Comparison of ENCODE assay signal across 8 mouse cellular contexts in genomic region chr4:82859131-82860125, GRCm38 (mm10). TPM values are rescaled to one million over a fixed set of nuclear protein-coding genes. Genes with fewer than 3 reads are reported as not detected.
A peak's percentile ranks its signal among the peaks of the same experiment; 100 is the strongest.
DNase-seq lines count a peak whose midpoint lies in the region; ATAC-seq and TF ChIP-seq lines count a peak whose summit lies in the region.

Zdhhc21 (minus strand) TSS chr4:82859958.

- ATAC-seq in forebrain, embryonic 14.5 days: peak; percentile 87
- peak; percentile 92 for ATAC-seq in neural tube, embryonic 15.5 days (ENCODE audit: low FRiP score)

- peak within 1 kb of the TSS; percentile 97 for H3K9ac ChIP-seq in forebrain, embryonic 14.5 days (ENCODE audit: low read length)
- peak within 1 kb of the TSS; percentile 83 for H3K9ac ChIP-seq in neural tube, embryonic 15.5 days (replicated peaks)

- no peaks in the 10 kb centered on the region for H3K36me3 ChIP-seq in forebrain, embryonic 14.5 days (ENCODE audit: control insufficient read depth, insufficient read depth, low read length)
- H3K36me3 ChIP-seq in neural tube, embryonic 15.5 days: no peaks in the 10 kb centered on the region

- peaks cover 12% of the 10 kb centered on the region for H3K4me1 ChIP-seq in forebrain, embryonic 14.5 days (ENCODE audit: control insufficient read depth, insufficient read depth, low read length)
- H3K4me1 ChIP-seq in lung, adult 2 months (ENCODE audit: control insufficient read depth, insufficient read depth, low read length): peaks cover 3% of the 10 kb centered on the region; the same call in 1 of the 2 replicates
- H3K4me1 ChIP-seq in neural tube, embryonic 15.5 days: peaks cover 12% of the 10 kb centered on the region; the same call in 1 of the 2 replicates

- H3K4me3 ChIP-seq in forebrain, embryonic 14.5 days (ENCODE audit: low read depth, low read length): peak within 1 kb of the TSS; percentile 74
- peak within 1 kb of the TSS; percentile 86 for H3K4me3 ChIP-seq in lung, adult 2 months (replicated peaks; ENCODE audit: extremely low read depth, low read depth, low read length)
- H3K4me3 ChIP-seq in neural tube, embryonic 15.5 days (replicated peaks): peak within 1 kb of the TSS; percentile 84

- WGBS in forebrain, embryonic 14.5 days: under 1% methylated on average over 81 of the region's 82 CpGs
- 2% methylated on average over 81 of the region's 82 CpGs for WGBS in lung, adult 2 months
- WGBS in neural tube, embryonic 15.5 days: under 1% methylated on average over 74 of the region's 82 CpGs

- no peaks in the 10 kb centered on the region for H3K9me3 ChIP-seq in forebrain, embryonic 14.5 days (replicated peaks; ENCODE audit: control insufficient read depth, low read length)
- H3K9me3 ChIP-seq in neural tube, embryonic 15.5 days (replicated peaks): no peaks in the 10 kb centered on the region

- TF ChIP-seq CTCF in lung, adult 2 months (IDR thresholded peaks at IDR 0.05; ENCODE audit: insufficient read depth, low read length): no peak

- peak; percentile 48 to 54 for DNase-seq in CD8-positive naive resting alpha-beta T cell, adult 2 months (ENCODE audit: low read depth in 2 of 2, low spot score in 2 of 2)
- peak; percentile 23 for DNase-seq in c-Kit-positive CD71-positive TER-119-negative erythroid progenitor cells, embryonic 14.5 days (ENCODE audit: low read depth)
- DNase-seq in forebrain, embryonic 14.5 days (ENCODE audit: low spot score): peak; percentile 68
- DNase-seq in heart, postnatal 14 days: peak; percentile 84 to 85
- peak; percentile 81 to 83 for DNase-seq in layer of hippocampus, adult 18-20 months (ENCODE audit: low spot score in 2 of 2)
- peak; percentile 82 for DNase-seq in lung, adult 2 months
- DNase-seq in testis, postnatal 10 days (ENCODE audit: low spot score): peak; percentile 84

- H3K27ac ChIP-seq in forebrain, embryonic 14.5 days (ENCODE audit: low read depth, low read length): peak within 1 kb of the TSS; percentile 94
- peak within 1 kb of the TSS; percentile 93 for H3K27ac ChIP-seq in neural tube, embryonic 15.5 days (replicated peaks)

- peak within 1 kb of the TSS; percentile 78 for H3K4me2 ChIP-seq in forebrain, embryonic 14.5 days (ENCODE audit: low read length)
- peak within 1 kb of the TSS; percentile 72 for H3K4me2 ChIP-seq in neural tube, embryonic 15.5 days

- H3K27me3 ChIP-seq in forebrain, embryonic 14.5 days (replicated peaks; ENCODE audit: control insufficient read depth, insufficient read depth, low read length): no peaks in the 10 kb centered on the region
- no peaks in the 10 kb centered on the region for H3K27me3 ChIP-seq in neural tube, embryonic 15.5 days (replicated peaks)

- intact Hi-C loops in heart, postnatal 14 days (cut with DNase I): no loop called here

- TF ChIP-seq POLR2A in lung, adult 2 months (IDR thresholded peaks at IDR 0.05; ENCODE audit: borderline replicate concordance, extremely low read depth, low read depth, low read length): no peak

RNA-seq across cellular contexts. Expression of gene Zdhhc21, which starts in this region (rescaled TPM):
- 13.1 and 15.7 TPM in 2 replicates for polyA plus RNA-seq in forebrain, embryonic 14.5 days (2014; fragmentation: Nextera tagmentation; extraction: Ambion mirVana)
- 10 to 100 TPM; 12.0 to 15.3 TPM for total RNA-seq in heart, postnatal 14 days (2021)
- total RNA-seq in layer of hippocampus, adult 18-20 months (2021): 10 to 100 TPM; 40.9 to 47.1 TPM
- polyA plus RNA-seq in lung, adult 2 months (2012; rRNA removed): 2.9 and 4.3 TPM in 2 replicates
- 16.8 and 17.3 TPM in 2 replicates for polyA plus RNA-seq in neural tube, embryonic 15.5 days (2015; fragmentation: Nextera tagmentation; extraction: Ambion mirVana)

Comparison
In these comparisons a context has a peak if more than half of its experiments do, and no peak if none do; other contexts are left out.
1. Peak in every context shown above with its lines: DNase-seq, ATAC-seq, H3K4me3 ChIP-seq and H3K27ac ChIP-seq.
2. DNase-seq: peak in every context shown above with its lines; median percentile 84 in heart, postnatal 14 days; 84 in testis, postnatal 10 days; 82 in layer of hippocampus, adult 18-20 months; 82 in lung, adult 2 months; 68 in forebrain, embryonic 14.5 days; 51 in CD8-positive naive resting alpha-beta T cell, adult 2 months; 23 in c-Kit-positive CD71-positive TER-119-negative erythroid progenitor cells, embryonic 14.5 days.